Mouse (Mus musculus) large intestine, adult 2 months (tissue): ENCODE measurements around the gene Zfp981. TPM values are rescaled to one million over a fixed set of nuclear protein-coding genes. Genes with fewer than 3 reads are reported as not detected.

Experiments used
- polyA plus RNA-seq: library from polyadenylated mRNA; depleted of rRNA; stranded (reverse); fragments of >200 nt; gene quantifications from 2 replicates; pipeline ENCODE4 v1.2.3, GENCODE M21; 2012; rRNA removed

Gene Zfp981
- polyA plus RNA-seq, 1 experiment = not detected

Other genes starting within 250 kb of the Zfp981 start
- gene Zfp992, start 53.0 kb upstream of the Zfp981 start, polyA plus RNA-seq = 0.35 and 0.52 TPM in 2 replicates
- gene Zfp993, start 108.9 kb downstream of the Zfp981 start, polyA plus RNA-seq = 0.21 and 1.0 TPM in 2 replicates